Mouse (Mus musculus) left cerebral cortex, postnatal 10 days (tissue): Measurements from ENCODE around the gene Ppdpf. TPM values are rescaled to one million over a fixed set of nuclear protein-coding genes. Genes with fewer than 3 reads are reported as not detected.
"Not testable (repeated sequence)": the region's sequence is repeated elsewhere in the genome, so short reads cannot be mapped to it uniquely, and the experiment has no call there.

Experiments used
- DNase-seq, 2 experiments: peaks; one replicate each; pipeline ENCODE4 v3.0.0; 2021 to 2022; ENCODE audit warnings: low spot score in 2 of 2, mixed read lengths in 1 of 2; ENCODE audit errors: extremely low spot score in 1 of 2
- intact Hi-C: fragments of 180-260 bp; cut with DNase I; formaldehyde crosslinking; loops from one replicate; pipeline ENCODE4 v1.15.1; 2025
- total RNA-seq, 2 experiments: library from RNA; stranded (reverse); gene quantifications; 2 replicates each; pipeline ENCODE4 v1.2.3; 2021

Gene Ppdpf
- total RNA-seq, 2 experiments from 2014 or later, result 111 to 117 TPM

DNA sequence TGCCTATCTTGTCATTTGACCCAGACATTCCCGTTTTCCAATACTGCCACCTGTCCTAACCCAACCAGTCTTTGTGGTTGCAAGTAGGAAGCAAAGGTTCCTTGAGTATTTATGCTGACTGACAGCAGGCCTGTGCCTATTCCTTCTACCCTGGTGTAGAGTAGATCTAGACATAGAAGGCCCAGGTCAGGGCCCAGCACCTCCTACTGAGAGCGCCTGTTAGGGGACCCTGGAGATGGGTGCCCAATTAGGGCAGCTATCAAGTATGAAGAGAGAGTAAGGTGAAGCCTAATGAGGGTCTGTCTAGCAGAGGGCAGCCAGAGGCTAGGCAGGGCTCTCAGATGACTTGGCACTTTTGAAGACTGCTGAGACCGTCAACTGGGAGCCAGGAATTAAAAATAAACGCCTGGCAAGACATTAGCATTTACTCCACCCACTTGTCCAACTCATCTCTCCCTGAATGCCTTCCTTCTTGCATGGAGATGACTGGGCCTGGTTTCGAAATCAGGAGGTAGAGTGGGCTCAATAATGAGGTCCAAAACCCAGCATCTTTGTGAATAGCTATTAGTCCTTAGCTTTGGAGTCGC is 29.2 kb upstream of the Ppdpf start:
- no peak for DNase-seq
- intact Hi-C loops, result no loop called here

DNA sequence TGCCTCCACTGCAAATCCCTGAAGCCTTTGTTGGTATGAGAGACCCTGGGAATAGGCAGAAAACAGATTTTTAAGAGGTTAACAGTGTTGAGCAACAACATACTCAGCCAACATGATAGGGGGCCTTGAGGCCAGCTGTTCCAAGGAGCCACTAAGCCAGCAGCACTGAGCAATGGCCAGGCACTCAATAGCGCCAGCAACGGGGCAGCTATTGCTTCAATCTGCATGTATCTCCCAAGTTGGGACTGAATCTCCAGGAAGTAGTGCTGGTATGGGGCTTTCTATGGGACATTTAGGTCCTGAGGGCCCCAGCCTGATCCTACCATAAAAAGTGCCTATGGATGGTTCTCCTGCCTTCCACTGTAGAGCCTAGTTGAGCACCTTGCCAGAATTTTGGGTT is 28.6 kb upstream of the Ppdpf start:
- no peak for DNase-seq
- intact Hi-C loops, result no loop called here

DNA sequence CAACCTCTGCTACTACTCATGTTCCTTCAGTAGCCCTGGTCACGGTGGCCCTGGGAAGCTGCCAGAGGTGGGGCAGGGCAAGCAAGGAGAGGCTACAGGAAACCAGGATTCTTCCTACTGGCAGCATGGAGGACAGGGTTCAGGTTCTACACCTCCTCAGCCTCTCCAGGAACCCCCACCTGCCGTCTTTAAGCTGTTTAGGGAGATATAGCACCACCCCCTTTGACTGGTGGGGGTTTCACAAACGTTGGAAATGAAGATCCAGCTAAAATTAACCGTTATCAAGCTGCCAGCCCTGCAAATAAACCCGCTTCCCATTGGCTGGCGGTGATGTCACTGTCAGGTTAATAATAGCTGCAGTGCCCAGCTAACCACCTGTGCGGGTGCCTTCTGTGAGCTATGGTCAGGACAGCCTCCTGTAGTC is 27.9 kb upstream of the Ppdpf start:
- peak; percentile 71 to 85 for DNase-seq
- intact Hi-C loops, result no loop called here

DNA sequence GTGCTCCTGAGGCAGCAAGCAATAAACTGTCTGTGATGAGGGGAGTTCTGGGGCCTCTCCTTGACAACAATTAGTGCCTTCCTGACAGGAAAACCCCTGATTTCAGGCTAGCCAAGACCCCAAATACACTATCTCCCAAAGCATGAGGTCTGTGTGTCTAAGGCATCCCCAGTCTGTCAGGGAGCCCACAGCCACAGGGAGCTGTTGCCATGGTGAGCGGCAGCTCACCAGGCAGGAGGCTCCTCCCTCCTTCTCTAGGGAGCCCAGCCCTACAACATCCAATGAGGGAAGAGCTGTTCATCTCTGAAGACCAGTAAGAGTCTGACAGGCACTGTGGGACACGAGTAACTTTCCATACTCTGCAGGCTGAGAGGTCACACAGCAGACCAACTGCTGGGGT is 27.3 kb upstream of the Ppdpf start:
- intact Hi-C loops, result no loop called here
- peak; percentile 66 to 69 for DNase-seq

DNA sequence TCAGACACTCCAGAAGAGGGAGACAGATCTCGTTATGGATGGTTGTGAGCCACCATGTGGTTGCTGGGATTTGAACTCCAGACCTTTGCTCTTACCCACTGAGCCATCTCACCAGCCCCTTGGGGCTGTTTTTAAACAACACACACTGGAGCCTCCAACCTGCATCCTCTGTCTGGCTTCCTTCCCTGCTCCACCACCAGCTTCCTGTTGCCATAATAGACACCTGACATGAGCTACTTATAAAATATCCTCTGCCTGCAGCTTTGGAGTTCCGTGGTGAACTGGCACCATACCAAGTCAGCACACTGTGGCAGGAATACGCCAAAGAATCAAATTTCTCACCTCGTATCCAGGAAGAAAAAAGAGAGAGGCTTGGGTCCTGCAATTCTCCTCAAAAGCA is 26.2 kb upstream of the Ppdpf start:
- no peak for DNase-seq
- intact Hi-C loops, result no loop called here

DNA sequence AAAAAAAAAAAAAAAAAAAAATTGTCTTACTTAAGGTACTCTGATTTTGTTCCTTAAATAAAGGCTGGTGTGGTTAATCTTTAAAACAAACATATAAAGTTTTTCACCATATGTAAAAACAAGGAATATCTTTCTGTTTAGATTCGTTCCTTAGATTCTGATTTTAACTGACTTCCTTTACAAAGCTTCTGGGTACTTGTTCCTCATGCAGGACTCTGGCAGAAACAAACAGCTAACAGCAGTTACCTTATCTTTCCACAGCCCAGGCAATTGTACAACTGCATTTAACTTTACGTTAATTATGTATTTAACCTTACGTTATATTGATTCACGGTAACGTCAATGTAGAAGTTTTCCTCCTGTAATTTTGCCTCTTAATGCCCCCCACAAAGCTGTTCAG is 20.6 kb upstream of the Ppdpf start:
- intact Hi-C loops, result no loop called here
- DNase-seq, result no peak

DNA sequence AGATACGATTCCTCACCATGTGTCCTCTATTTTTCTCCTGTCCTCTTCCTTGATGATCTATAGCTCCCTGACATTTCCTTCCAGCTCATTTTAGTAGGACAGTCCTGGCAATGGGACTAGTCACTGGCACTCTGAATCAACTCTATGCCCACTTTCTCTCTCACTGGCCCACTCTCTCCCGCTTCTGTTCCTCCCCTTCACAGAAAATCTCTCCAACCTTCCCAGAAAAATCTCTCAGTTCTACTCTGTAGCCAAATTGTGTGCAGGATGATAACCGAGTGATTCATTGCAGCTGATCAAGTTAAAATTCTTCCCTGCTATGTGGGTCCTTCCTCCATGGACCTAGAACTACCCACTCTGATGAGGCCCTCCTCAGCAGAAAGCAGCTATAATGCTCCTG is 12.4 kb upstream of the Ppdpf start:
- intact Hi-C loops, result no loop called here
- no peak for DNase-seq

DNA sequence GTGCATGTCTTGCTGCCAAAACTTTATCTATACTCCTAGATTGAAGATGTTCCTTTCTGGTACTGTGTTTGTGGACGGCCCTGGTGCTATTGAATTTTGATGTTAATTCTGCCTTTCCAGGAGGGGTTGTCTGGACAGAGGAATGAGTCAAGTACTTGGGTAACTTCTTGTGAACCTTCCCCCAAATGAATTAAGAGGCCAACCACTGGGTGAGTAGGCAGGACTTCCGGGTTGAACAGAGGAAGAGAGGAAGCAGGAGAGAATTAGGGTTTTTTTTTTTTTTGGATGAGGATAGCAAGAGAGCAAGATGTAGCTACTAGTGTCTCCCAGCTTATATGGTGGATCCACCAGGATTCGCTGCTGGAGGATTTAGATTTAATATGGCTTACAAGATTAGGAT is 9.0 kb upstream of the Ppdpf start:
- intact Hi-C loops, result no loop called here
- DNase-seq, result no peak

DNA sequence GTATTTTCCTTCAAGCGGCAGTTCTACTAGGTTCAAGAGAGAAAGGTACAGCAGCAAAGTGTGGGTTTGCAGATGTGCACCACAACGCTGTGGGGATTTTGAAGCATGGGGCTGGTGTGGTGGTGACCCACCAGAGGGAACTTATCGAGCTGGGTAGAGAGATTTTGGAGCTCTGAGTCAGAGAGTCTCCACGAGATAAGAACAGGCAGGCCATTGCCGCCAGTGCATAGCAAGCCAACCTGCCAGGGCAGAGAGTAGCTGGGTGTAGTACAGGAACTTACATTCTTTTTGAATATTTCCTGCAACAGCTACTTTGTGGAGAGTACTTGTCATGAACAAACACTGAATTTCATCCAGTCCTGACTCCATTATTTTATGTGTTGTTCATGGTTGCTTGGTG is 8.6 kb upstream of the Ppdpf start:
- no peak for DNase-seq
- intact Hi-C loops, result no loop called here

DNA sequence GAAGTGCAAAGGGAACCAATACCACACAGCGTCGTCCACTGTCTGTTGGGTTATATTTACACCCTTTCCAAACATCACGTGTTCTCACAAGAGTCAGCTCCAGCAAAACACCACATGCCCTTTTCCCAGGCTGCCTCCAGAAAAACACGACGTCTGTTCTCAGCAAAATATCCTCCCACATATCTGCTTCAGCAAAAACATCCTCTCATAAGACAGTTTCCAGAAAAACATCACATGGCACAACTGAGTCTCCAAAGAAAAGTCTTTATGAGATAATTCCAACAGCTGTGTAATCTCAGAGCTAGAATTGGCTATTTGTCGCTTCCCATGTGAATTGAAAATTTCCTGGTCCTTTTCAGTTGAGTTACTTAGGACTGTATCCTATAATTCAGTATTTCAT is 6.1 kb upstream of the Ppdpf start:
- no peak for DNase-seq
- intact Hi-C loops, result no loop called here

DNA sequence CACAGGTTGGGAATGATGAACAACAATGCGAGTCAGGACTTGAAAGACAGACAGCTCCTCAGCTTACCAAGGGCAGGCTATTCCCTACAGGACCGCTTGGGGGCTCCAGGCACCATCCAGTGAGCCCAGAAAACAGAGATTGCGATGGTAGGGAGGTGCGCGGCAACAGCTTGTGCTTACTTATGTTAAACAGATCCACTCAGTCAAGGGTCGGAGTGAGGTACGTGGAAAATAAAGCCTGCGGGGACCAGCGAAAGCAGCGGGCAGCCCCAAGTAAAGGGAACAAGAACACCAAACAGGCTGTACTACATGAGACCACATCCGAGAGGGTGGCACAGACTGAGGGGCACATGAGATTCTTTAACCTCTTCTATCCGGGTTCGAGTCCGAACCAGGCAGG is 412 bp upstream of the Ppdpf start:
- intact Hi-C loops, result loop anchor here (5.0 kb wide), 2 partner anchors 101 to 146 kb away; partner anchors contain the start of gene Gmeb2
- peak; percentile 84 to 88 for DNase-seq

DNA sequence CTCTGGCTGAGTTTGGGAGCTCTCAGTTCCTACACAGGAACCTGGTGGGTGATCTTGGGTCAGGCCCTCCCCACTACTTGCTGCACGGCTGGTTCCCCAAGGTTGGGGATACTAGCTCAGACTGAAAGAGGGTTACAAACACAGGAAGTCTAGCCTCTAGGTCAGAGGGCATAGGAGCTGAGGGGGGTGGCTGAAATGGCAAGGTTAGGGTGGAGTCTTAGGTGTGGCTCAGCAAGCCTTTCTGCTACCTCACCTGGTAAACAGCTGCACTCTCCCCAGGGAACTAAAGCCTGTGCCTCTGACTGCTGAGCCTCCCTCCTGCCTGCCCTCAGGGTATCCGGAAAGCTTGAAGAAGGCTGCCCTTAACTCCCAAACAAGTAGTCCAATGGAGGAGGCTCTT is 1.6 kb downstream of the Ppdpf start:
- intact Hi-C loops, result loop anchor here (5.0 kb wide), 2 partner anchors 99 to 144 kb away; partner anchors contain the start of gene Gmeb2
- DNase-seq, result no peak

DNA sequence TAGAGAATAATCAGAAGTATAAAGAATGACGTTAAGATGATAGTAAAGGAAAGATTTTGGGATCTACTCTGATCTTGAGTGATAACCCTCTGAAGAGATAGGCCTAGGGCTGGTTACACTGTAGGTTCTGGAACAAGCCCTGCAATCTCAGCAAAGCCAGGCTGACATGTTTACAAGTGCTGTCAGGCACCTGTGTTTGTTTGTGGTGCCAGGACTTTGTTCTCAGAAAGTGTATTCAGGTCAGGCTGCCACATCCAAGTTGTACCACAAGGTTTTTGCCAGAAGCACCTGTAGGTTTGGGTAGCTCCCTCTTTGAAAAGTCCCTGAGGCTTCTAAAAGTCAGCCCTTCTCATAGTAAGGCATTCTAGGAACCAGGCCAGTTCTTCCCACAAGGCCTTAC is 2.3 kb downstream of the Ppdpf start:
- no peak for DNase-seq
- intact Hi-C loops, result loop anchor here (5.0 kb wide), 2 partner anchors 98 to 143 kb away; partner anchors contain the start of gene Gmeb2

DNA sequence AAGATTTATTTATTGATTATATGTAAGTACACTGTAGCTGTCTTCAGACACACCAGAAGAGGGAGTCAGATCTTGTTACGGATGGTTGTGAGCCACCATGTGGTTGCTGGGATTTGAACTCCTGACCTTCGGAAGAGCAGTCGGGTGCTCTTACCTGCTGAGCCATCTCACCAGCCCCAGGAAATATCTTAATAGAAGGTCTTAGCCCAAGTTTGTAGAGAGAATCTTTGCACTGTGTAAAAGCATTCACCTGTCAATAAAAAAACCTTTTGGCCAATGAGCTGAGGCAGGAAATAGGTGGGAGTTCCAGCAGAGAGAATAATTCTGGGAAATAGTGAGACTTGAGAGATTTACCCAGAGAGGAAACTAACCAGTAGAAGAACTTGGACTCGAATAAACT is 4.3 kb downstream of the Ppdpf start:
- intact Hi-C loops, DNase-seq: not testable (repeated sequence)

DNA sequence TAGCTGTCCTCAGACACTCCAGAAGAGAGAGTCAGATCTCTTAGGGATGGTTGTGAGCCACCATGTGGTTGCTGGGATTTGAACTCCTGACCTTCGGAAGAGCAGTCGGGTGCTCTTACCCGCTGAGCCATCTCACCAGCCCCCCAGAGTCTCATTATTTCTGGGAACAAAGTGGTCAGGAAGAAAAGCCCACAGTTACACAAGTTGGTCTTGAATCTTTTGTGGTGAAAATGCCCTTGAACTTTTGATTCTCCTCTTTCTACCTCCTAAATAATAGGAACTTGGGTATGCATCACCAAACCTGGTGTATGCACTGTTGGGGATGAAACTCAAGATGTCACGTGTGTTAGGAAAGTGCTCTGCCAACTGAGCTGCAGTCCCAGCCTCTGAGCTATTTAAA is 4.9 kb downstream of the Ppdpf start:
- intact Hi-C loops, result no loop called here
- no peak for DNase-seq

DNA sequence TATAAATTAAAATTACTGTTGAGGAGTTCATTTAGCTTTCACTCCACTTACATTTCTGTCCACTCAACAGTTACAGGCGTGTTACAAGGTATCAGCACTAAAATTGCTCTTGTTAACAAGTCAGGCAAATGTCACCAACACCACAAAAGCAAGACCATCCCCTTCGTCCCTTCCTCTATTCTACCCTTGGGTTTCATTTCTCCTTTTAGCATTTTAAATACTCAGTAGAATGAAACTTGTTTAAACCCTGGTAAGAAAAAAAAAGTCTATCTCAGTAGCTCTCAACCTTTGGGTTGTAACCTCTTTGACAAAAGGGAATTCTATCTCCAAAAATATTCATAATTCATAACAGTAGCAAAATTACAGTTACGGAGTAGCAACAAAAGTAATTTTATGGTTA is 6.0 kb downstream of the Ppdpf start:
- DNase-seq, result no peak
- intact Hi-C loops, result no loop called here

DNA sequence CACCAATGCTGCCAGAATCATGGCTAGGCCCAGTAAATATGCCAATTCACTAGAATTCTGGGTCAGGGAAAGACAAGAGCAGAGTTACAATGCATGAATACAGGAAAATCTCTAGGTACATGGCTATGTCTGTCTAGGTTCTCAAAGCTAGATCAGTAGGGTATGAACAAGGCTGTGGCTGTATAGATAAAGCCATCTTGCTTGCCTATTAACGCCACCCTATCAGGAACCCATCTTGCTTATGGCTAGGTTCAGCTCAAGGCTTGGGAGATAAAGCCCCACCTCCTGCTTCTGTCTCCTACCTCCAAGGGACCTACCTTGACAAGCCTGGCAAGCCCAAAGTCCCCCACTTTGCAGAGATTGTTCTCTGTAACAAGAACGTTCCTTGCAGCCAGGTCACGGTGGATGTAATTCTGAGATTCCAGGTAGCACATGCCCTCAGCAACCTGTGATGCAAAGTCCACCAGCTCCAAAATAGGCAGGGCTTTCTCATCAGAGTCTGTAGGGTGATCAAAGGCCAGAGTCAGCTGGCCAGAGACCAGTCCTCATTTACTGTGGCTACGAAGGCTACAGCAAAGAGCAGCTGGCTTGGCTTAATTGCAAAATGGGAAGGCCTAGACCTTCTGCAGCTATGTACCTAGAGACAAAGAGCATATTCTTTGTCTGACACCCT is 9.7 kb downstream of the Ppdpf start:
- DNase-seq, result no peak
- intact Hi-C loops, result no loop called here

DNA sequence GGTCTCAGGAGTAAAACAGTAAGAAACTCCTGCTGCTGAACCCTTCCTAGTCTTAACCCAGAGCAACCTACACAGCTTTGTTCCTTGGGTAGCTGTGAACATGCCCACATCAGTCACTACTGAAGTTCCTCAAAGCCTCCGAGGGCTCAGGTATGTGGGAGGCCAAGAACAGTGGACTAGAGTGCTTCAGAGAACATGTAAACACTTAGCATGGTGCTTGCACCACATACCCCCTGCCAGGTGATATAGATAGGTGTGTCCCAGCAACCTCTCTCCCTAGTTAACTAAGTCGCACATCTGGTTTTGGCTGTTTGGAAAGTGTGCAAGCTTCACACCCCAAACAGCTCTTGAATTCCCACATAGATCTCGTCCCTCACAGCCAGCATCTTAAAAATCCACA is 14.6 kb downstream of the Ppdpf start:
- intact Hi-C loops, result no loop called here
- DNase-seq, result no peak

DNA sequence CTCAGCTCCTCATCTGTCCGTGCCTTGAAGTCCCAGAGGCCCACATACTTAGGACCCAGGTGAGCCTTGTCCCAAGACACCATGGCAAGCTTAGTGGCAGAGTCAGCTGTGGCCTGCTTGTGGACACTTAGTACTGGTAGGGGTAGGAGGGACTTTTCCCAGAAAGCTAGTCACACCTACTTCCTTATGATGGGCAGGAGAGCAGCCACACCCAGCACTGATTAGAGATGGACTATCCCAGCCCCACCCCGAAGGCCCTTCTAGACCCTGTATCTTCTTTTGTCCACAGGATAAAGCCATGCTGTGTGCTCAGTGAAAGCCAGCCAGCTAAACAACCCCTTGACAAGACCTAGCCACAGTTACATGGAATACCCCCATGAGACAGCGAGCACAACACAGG is 15.4 kb downstream of the Ppdpf start, which contains the start of gene Ptk6:
Gene Ptk6, minus strand, starts transcription at position 368 of the 400 bp plus-strand sequence.
- no peak for DNase-seq
- intact Hi-C loops, result no loop called here

DNA sequence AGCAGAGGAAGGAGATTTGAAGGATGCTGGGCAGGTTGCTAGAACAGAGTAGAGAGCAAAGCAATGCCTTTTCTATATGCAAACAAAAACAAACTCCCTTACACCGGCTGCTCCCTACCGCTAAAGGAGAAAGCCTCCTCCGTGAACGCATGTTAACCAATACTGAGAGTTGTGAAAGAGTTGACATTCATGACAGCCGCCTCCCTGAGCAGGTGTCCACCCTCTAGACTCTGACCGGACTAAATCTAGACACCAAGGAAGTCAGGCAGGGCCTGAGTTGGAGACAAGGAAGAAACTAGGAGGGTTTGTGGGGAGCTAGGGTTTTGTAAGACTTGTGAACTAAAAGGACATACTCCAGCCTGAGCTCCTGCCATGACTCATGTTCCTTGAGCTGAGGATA is 15.8 kb downstream of the Ppdpf start:
- no peak for DNase-seq
- intact Hi-C loops, result no loop called here

DNA sequence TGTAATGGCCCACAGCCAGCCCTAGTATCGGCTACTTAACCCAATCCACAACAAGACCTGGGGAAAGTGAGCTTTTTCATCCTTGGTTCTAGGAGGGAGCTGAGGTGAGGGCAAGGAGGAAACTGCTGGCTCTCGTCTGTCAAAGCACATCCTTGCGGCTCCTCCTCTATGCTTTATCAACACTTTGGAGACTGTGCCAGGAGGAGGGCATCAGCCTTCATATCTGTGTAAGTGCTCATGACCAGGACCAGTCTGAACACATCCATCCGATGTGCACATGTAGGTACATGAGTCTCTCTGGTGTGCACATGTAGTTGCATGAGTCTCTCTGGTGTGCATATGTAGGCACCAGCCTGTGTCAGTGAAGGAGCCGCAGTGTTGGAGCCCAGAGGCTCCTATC is 18.6 kb downstream of the Ppdpf start:
- no peak for DNase-seq
- intact Hi-C loops, result no loop called here
